Mouse (Mus musculus) urinary bladder, postnatal 10 days (tissue): ENCODE data around the gene Appbp2.

Experiments used
- DNase-seq: peaks from one replicate; pipeline ENCODE4 v3.0.0; 2022; ENCODE audit warnings: low spot score

The Appbp2 gene

DNA sequence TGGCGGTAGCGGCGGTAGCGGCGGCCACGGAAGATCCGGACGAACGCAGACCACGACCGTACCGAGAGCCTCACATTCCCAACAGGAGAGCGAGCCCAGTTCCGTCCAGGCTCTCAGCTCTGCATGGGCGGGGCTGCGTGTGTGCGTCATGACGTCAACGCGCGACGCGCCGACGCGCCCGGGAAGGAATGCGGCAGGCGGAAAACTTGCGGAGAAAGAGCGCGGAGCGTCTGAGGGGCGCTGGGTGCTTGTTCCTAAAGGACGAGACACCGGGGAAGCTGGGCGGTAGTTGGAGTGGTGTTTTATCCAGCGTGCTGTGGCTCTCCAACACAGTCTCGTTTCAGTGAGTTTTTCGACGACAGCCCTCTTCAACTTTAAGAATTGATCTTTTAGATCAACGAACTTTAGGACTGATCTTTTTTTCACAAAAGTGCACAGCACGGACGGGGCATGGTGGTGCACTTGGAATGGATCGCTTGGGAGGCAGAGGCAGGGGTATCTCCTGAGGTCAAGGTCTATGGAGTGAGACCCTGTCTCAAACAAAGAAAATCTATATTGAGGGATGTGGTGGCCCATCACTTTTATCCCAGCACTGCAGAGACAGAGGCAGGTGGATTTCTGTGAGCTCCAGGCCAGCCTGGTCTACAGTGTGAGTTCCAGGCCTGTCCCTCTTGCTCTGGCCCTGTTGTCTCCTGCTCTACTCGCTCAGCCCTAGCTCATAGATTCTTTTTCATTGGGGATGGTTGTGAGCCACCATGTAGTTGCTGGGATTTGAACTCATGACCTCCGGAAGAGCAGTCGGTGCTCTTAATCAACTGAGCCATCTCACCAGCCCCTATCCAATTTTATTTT is at the start of gene Appbp2:
Gene Appbp2, minus strand, starts transcription at position 141 of the 852 bp plus-strand sequence.
- DNase-seq = peak; percentile 74

DNA sequence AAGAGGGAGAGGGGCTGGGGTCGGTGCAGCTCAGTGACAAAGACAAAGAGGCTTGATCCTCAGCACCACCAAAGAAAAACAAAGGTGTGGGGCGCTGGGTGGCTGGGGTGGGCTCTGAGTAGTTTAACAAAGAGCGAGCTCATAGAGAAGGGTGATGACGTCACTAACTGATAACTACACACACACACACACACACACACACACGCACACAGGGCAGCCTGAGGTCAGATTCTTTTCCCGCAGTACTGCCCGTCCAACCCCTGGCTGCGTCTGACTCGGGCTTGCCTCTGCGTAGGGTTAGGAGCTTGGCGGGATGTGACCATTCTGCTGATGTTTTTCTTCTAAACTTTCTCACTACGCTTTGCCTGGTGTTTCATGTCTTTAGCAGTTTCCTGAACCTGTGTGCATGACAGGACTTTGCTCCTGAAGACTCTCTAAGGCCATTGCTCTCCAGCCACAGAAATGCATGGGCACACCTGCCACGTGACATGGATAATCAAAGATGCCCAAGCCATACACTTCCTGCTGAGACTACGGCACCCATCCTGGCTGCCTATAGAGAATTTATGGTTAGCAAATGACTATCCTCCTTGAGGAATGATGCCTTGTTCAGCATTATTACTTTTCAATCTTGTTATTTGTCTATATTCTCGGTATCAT is 46.4 kb upstream of the Appbp2 start:
- no peak for DNase-seq

DNA sequence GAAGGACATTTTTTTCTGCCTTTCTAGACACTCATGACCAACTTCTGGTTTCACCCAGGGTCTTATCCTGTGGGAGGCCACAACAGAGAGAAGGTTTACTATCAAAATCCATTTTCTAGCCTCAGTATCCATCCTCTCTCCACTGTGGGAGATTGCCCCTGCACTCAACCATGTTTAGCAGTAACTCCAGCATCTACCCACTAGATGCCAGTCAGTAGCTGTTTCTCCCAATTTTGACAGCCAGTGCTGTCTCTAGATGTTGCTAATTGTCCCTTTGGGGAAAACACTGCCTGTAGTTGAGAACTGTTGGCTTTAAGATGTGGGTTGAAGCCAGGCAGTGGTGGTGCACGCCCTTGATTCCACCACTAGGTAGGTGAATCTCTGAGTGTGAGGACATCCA is 43.2 kb upstream of the Appbp2 start:
- no peak for DNase-seq

DNA sequence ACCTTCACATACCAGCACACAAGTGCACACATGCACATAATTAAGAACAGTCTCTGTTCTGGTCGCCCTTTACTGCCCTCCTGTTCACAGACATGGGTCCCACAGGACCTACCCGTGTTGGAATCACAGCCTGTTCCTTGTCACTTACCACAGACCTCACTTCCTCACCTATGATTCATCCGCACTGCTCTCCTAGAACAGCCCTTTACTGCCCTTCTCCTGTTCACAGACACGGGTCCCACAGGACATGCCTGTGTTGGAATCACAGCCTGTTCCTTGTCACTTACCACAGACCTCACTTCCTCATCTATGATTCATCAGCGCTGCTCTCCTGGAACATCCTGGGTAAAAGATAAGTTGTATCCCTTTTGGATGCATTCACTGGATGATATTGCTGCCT is 42.7 kb upstream of the Appbp2 start:
- no peak for DNase-seq

DNA sequence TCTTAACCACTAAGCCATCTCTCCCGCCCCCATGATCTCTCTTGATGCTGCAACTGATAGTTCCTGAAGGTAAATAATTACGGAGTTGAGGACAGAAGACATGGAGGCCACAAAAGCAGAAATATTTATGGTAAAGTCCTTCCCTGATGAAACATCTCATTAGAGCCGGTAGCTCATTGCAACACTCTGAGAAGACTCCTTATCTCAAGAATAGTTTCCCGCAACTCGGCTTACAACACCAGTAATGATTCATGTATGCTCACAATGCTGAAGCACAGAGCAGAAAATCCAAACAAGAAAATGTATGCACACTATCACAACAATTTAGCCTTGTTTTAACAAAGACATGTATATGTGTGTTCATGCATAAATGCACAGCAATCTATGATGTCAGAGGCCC is 40.2 kb upstream of the Appbp2 start:
- no peak for DNase-seq

DNA sequence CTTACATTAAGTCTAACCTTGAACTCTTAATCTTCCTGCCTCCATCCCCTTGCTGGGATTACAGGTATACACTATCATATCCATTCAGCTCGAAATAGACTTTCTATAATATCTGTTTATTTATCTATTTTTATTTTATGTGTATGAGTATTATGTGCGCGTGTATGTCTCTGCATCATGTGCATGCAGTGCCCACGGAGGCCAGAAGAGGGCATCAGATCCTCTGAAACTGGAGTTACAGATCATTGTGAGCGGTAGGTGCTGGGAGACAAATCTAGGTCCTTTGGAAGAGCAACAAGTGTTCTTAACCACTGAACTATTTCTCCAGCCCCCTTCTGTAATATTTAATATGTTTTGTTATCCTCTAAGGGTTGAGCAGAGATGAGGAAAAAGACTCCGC is 38.4 kb upstream of the Appbp2 start:
- no peak for DNase-seq

DNA sequence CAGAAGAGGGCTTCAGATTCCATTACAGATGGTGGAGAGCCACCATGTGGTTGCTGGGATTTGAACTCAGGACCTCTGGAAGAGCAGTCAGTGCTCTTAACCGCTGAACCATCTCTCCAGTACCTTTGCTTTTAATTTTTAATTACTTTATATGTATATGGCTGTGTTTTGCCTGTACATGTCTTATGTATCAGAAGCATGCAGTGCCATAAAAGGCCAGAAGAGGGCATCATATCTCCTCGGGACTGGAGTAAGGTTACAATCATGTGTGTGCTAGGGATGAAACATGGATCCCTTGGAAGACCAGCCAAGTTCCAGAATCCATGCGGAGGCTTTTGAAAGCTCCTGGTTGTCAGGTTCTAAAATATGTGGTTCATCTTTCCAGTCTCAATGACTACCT is 35.7 kb upstream of the Appbp2 start:
- DNase-seq = no peak

DNA sequence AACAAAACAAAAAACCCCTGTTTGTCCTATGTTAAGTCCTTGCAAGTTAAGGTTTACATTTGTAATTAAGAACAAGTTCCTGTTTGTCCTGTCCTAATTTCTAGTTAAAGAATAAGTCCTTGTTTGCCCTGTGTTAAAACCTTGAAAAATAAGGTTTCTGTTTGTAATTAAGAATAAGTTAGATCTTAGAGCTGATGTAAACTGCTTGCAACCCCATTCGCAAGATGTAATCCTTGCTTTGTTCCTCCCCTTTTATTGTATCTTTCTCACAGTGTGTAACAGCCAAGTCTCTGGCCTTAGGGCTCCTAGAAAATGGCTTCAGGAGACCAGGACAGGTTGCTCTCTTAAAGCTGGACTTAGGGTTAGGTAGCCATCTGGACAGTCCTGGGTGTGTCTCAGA is 32.5 kb upstream of the Appbp2 start:
- no peak for DNase-seq

DNA sequence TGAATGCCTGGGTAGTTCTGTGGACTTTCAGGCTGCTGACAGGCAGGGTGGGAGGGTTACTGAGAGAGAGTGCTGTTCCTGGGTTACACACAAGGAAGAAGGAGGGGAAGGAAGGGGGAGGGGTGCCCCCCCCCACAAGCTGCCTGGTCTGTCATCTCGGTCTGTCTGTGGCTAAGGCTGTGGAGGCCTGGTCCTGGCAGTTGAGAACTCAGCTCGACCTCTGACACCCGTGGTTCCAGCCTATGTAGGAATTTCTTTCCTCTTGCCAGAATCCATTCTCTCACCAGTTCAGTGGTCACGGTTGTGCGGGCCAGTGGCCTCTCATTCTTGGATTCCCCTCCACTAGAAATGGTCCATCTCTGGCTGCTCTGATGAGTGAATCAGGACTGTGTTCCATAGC is 29.7 kb upstream of the Appbp2 start:
- DNase-seq = no peak

DNA sequence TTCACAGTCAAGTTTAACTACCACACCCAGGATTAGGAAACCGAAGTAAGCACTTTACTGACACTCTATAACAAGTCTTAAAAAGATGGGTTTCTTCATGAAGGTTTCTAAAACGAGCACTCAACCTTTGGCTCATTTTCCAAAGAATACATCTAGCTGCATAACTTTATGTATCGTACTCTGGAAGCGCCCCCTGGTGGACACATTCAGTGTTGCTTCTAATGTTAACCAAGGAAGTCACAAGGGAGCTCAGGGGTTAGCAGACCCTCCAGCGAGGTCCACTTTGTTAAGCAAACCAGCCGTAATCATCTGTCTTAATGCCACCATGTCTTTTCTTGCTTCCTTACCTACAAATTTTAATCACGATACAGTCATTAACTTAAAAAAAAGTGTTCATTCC is 26.3 kb upstream of the Appbp2 start:
- peak; percentile 32 for DNase-seq

DNA sequence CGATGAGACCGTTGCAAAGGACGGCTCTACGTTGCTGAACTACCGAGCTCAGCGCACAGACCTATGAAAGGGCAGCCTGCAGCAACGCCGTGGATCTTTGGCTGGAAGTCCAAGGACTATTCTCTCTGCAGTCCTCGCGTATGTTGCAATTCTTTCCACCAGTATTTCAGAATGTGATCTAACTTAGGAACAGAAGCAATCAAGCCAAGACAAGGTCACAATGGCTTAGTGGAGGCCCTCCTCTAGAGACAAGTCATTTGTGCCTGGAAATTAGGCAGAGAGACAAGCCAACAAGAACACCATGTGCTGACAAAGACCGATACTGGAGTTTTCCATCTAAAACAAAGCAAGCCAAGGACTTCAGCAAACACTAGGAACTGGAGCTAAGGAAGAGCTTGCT is 24.0 kb upstream of the Appbp2 start:
- no peak for DNase-seq

DNA sequence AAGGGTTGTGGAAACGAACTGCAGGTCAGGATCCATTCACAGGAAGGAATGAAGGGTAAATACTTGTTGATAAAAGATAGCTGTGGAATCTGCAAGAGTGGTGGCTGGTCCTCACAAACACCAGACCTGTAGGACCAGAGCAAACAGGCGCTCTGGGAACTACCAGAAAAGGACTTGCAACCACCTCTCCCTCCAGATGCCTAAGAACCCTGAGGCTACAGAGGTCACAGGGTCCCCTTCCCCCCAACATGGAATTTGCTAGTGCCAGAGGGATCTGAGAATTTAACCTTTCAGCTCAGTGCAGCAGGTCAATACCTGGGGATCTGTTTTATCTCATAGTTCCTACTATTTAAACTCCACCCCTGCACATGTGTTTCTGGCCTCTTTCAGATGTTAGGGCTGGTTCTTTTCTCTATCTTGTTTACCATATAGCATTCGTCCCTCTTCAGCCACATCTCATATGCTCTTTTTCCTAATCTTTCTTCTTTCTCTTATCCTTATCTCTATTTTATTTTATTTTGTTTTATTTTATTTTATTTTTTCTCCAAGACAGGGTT is 20.6 kb upstream of the Appbp2 start:
- DNase-seq = no peak

DNA sequence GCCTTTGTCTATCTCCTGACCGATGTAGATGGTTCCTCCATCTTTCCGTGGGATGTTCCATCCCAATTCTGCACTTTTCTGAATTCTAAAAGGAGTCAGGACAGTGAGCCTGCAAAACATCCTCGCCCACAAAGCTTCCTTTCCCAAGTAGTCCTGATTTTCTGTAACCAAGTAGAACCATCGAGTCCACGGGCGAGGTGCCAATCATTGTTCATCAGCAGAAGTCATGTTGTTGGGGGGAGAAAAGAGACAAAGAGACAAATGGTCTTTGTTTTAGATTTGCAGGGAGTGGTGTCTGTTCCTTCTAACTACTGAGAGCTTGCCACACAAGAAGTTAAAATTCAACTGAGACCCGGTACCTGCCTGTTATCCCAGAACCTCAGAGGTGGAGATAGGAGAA is 18.7 kb upstream of the Appbp2 start:
- no peak for DNase-seq

DNA sequence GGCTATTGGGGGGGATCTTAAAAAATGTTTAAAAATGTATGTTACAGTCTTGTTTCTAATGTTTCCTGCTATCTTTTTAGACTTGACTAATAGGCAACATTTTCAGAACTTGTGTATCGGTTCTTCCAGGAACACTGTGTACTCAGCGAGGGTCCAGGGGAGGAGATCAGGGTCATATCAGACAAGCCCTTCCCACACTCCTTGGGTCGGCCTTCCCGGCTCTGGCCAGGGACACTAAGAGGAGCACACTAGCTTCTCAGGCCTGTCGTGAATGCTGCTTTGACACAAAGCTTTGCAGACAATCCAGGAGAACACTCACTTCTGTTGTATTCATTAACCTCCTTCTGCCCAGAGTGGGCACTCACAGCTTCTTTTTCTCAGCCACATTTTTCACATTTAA is 18.1 kb upstream of the Appbp2 start:
- DNase-seq = no peak

DNA sequence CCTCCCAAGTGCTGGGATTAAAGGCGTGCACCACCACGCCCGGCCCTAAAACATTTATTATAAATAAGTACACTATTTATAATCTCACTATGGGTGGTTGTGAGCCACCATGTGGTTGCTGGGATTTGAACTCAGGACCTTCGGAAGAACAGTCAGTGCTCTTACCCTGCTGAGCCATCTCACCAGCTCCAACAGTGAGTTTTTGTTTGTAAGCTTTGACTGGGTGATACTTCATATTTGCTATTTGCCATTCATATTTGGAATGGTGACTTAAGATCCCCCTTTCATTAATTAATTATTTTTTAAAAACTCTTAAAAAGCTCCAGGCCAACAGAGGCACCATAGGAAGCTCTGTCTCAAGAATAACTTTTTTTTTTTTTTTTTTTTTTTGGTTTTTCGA is 17.0 kb upstream of the Appbp2 start:
- DNase-seq = no peak

DNA sequence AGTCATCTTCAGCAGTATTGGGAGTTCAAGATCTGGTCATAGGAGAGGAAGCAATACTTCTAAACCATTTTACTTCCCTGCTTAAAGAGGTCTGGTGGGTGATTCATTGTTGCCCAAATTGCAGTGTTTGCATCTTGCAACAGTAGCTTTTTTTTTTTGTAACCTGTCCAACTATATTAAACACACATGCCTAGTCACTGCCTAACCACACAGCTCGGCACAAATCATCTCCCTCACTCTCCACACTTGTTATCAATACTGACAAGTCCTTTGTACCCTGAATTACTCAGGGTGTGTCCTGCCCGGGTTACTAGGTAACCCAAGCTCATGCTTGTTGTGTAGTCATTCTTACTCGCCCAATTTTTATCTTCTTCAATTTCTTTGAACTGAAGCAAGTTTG is 15.5 kb upstream of the Appbp2 start:
- no peak for DNase-seq

DNA sequence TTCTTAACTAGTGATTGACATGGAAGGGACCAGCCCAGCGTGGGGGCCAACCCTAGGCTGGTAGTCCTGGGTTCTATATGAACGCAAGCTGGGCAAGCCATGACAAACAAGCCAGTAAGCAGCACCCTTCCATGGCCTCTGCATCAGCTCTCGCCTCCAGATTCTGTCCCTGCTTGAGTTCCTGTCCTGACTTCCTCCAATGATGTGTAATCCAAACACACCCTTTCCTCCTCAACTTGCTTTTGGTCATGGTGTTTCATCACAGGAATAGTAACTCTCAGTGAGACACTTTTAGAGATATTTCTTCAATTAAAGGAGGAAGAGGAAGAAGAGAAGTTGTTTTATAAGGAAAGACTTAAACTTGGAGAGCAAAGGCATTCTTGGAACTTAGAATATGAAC is 14.4 kb upstream of the Appbp2 start:
- no peak for DNase-seq

DNA sequence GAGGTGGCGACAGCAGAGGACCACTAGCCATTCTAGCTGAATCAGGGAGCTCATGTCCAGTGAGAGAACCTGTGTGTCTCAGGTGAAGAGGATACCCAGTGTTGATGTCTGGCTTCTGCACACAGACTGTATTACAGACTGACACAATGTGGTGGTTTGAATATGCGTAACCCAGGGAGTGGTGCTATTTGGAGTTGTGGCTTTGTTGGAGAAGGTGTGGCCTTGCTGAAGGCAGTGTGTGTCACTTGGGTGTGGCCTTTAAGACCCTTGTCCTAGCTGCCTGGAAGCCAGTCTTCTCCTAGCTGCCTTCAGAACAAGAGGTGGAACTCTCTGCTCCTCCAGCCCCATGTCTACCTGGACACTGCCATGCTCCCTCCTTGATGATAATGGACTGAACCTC is 13.2 kb upstream of the Appbp2 start:
- no peak for DNase-seq

DNA sequence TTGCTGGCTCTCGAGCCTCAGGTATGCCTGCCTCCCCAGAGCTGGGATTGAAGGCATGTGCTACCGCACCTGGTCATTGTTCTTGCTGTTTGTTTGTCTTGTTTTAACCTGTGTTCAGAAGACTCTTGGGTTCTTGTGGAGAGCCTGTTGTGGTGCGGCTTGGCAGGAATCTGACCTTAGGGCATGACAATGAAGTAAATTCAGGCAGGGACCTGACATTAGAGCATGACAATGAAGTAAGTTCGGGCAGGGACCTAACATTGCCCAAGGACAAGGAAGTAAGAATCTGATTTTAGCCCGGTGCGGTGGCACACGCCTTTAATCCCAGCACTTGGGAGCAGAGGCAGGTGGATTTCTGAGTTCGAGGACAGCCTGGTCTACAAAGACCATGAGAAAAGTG is 6.3 kb upstream of the Appbp2 start:
- no peak for DNase-seq

DNA sequence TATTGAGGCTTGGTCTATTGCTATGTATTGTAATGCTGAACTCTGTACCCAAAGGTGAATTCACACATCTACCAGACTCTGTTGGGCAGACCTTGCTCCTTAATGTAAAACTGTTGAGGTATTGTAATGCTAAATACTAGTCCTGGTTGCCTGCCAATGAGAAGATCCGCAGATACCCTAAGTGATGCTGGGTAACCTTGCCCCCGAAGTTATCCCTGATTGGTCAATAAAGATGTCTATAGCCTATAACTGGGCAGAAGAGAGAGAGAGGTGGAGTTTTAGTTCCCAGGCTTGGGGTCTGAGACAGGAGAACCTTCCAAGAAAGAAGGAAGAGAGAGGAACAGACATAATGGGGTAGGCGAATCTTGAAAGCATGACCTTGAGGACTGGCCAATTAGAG is 5.3 kb upstream of the Appbp2 start:
- DNase-seq = no peak

DNA sequence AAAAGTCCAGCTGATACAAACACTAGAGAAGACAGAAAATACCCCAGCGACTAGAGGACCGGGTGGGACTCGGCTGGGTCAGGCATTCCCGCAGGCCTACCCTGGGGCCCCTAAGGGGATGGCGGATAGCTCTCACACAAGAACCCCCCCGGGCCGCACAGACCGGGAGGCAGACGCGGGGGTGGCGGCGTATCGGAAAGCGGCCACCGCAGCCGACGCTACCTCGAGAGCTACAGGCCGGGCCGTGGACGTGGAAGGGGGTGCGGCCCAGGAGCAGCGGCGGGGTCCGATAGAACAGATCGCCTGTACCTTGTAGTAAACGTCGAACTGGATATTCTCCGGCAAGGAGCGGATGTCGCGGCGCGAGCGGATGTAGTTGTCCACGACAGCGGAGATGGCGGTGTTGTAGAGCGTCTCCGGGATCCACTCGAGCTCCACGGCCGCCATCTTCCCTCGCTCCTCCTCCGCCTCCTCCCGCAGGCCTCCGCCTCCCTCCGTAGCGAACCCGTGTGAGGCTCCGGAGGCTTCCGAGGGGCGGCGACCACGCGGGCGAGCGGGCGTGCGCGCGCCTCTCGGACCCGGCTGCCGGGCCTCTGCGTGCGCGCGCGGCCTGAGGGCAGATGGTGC is 454 bp downstream of the Appbp2 start:
- DNase-seq = peak; percentile 31

DNA sequence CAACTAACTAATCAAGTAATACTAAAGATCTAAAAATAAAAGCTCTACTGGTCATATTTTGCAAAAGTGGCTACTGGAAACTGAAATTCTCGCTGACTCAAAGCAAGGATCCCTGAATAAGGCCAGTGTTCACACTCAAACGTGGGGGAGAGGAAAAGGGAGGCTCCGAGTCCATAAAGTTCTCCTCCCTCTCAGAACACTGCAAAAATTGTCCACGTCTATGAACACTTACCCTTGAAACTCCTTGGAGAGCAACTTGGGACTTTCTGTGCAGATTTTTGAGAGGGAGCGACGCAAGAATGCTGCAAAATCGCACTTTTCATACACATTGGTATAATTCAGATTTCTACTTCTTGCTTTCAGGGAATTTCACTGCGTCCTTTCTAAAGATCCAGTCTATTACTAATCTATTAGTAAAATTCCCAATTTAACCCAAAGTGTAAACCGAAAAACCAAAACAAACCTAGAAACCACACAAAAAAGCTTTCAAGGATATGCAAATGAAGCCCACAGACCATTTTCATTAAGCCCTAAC is 1.2 kb downstream of the Appbp2 start:
- no peak for DNase-seq

DNA sequence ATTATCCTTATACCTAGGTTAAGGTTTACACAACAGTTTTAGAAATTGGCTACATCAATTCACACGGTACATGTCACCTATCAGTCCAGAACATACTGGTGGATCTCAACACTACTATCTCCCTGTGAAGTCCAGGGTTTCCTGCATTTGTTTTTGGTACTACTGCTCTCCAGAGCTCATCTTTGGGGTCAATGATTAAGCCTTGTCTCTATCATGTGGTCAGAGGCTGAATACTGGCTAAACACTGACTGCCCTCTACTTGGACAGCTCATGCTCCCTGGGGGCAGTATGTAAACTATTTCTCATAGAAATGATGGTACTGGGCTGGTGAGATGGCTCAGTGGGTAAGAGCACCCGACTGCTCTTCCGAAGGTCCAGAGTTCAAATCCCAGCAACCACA is 11.7 kb downstream of the Appbp2 start:
- no peak for DNase-seq
